Mouse (Mus musculus) mouse embryonic stem cell (cell line): ENCODE measurements around the gene Nol3.

Experiments
- in situ Hi-C, 2 experiments: fragments of 300-500 bp; cut with MboI; formaldehyde crosslinking; loops; 1 replicate in 1 of 2; 3 replicates in 1 of 2; pipeline ENCODE4 v1.14.3; 2019 to 2020; ENCODE audit warnings: low sequenced_read_pairs in 2 of 2, low pct_unique_long_range_greater_than_20kb in 1 of 2, mixed read lengths in 1 of 2; ENCODE audit not compliant: unreplicated experiment in 1 of 2

Nol3 gene

GRCm38 (mm10) chr8:105318662-105319190, 42.8 kb downstream of the Nol3 start:
- in situ Hi-C loops: no loop called here

- in situ Hi-C loops: no loop called here
Observed at GRCm38 (mm10) chr8:105323183-105323582, 47.2 kb downstream of the Nol3 start.

GRCm38 (mm10) chr8:105325641-105326093, 49.7 kb downstream of the Nol3 start:
- in situ Hi-C loops: no loop called here

GRCm38 (mm10) chr8:105326141-105326672, 50.3 kb downstream of the Nol3 start, which contains the start of the genes Lrrc29 and Tmem208:
Gene Lrrc29, minus strand, starts transcription at chr8:105326278.
Gene Tmem208, plus strand, starts transcription at chr8:105326354.
- in situ Hi-C loops: no loop called here

GRCm38 (mm10) chr8:105326968-105327367, 51.0 kb downstream of the Nol3 start:
- in situ Hi-C loops: no loop called here

GRCm38 (mm10) chr8:105330325-105330724, 54.4 kb downstream of the Nol3 start:
- in situ Hi-C loops: no loop called here

GRCm38 (mm10) chr8:105331469-105331868, 55.5 kb downstream of the Nol3 start:
- in situ Hi-C loops: no loop called here
